Mouse (Mus musculus): Measurements from ENCODE around the gene Dync1i2. TPM values are rescaled to one million over a fixed set of nuclear protein-coding genes. Genes with fewer than 3 reads are reported as not detected.

Gene Dync1i2
- total and polyA plus RNA-seq, 3 experiments, result 22.9 to 74.3 (median 38.6) TPM

DNA sequence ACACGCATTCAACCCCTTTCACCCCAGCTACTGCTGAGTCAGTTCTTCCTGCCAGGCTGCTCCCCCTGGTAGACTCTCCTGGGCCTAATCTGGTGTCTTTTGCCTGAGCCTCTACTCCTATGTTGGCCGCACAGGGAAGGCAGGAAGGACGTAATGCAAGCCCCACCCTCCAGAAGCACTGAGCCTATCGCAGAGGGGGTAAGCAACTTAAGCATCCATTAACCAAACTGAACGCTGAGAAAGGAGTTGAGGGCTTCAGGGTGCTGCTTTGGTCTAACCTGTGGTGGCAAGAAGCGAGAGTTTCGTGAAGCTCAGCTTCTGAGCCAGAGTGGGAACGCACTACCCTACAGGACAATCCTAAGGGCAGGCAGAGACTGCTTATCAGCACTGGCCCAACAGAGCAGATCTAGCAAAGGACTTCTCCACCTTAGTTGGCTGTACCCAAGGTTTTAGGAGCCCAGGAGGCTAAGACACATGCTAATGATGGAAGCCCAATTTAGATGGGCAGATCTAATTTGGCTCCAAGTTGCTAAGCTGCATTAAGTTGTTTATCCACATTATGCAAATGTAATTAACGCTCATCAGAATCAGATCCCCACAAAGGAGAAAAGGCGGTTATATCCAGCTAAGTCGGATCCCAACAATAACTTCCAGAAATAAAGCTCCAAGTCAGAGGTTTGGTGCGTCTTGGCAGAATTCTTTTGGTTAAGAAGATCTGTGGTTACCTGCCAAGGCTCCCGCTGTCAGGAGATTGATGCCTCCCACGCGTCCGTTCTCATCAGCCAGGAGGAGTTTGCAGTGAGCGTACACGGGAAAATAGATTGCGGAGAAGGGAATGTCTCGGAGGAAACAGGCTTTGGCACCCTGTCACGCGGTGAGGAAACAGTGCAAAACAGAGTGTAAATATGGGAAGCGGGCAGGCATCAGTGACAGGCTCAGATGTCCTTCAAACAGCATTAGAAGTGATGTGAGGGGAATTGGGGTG lies 67.6 kb downstream of the Dync1i2 start:
- no peak overlapping the region for H3K27ac ChIP-seq (ENCODE audit: insufficient read depth, low read depth)

GRCm38 (mm10) chr2:71281981-71282380 lies 70.5 kb downstream of the Dync1i2 start:
- Histone ChIP-seq H3K4me3 (replicated peaks in 1 of 3; ENCODE audit: low read depth in 2 of 3, low read length in 2 of 3, poor library complexity in 1 of 3) (peak overlapping the region in 1 of 3 experiments; percentile 32), H3K79me2 (replicated peaks; ENCODE audit: control insufficient read depth, extremely low read depth, insufficient read depth, poor library complexity, severe bottlenecking) (no peaks in the 10 kb centered on the region), H3K9me3 (replicated peaks; ENCODE audit: low read length) (no peaks in the 10 kb centered on the region), H3K4me2 (ENCODE audit: insufficient read depth, low read depth, poor library complexity, severe bottlenecking) (no peak overlapping the region), H3K27me3 (replicated peaks) (no peaks in the 10 kb centered on the region), H3K36me3 (replicated peaks in 1 of 2; ENCODE audit: control insufficient read depth in 1 of 2, insufficient read depth in 1 of 2, low read length in 1 of 2) (peaks cover 53 to 91% of the 10 kb centered on the region in 2 experiments), H3K27ac (ENCODE audit: insufficient read depth, low read depth) (0 out of 2 replicates have a peak overlapping the region, but pooled peaks have one; percentile 11), H3K9ac (ENCODE audit: insufficient read depth, low read depth) (no peak overlapping the region), H3K4me1 (ENCODE audit: control insufficient read depth in 1 of 2, insufficient read depth in 2 of 2) (no peaks in the 10 kb centered on the region)
- no peak for TF ChIP-seq E2F4 (IDR thresholded peaks at IDR 0.05; ENCODE audit: insufficient replicate concordance, low read depth, low read length)
- no peak for TF ChIP-seq TBP (conservative IDR thresholded peaks at IDR 0.05; ENCODE audit: low read depth, low read length)
- TF ChIP-seq UBTF (IDR thresholded peaks at IDR 0.05; ENCODE audit: low read depth, low read length), result no peak
- no peak for TF ChIP-seq PAX5 (IDR thresholded peaks at IDR 0.05; ENCODE audit: low read length)
- no peak for TF ChIP-seq GABPA (IDR thresholded peaks at IDR 0.05; ENCODE audit: insufficient replicate concordance, low read depth, low read length)
- no peak for TF ChIP-seq CHD1 (IDR thresholded peaks at IDR 0.05; ENCODE audit: low read depth, low read length)
- TF ChIP-seq MAX (IDR thresholded peaks at IDR 0.05; ENCODE audit: low read length), result no peak
- no peak for TF ChIP-seq KAT2A (IDR thresholded peaks at IDR 0.05; ENCODE audit: insufficient replicate concordance, low read length)
- no peak for TF ChIP-seq MAZ (IDR thresholded peaks at IDR 0.05; ENCODE audit: low read depth, low read length)
- TF ChIP-seq NRF1 (IDR thresholded peaks at IDR 0.05; ENCODE audit: low read depth, low read length), result no peak
- dilution Hi-C loops (cut with MboI; ENCODE audit: extremely low pct_ligation_motif_present, extremely low pct_unique_long_range_greater_than_20kb, low sequenced_read_pairs) (no loop called here), in situ Hi-C loops (cut with MboI; ENCODE audit: low pct_ligation_motif_present, low pct_unique_long_range_greater_than_20kb, low sequenced_read_pairs) (loop anchor here (25.0 kb wide), 1 partner anchor 255 kb away; the partner anchor contains the start of genes Dlx1 and Dlx2)
- no peak for DNase-seq (ENCODE audit: extremely low read depth)

More for the DNA sequence above, 67.6 kb downstream of the Dync1i2 start:
- DNase-seq (ENCODE audit: extremely low read depth), result no peak
- Histone ChIP-seq H3K27me3 (replicated peaks) (no peaks in the 10 kb centered on the region), H3K9me3 (replicated peaks; ENCODE audit: low read length) (no peaks in the 10 kb centered on the region), H3K9ac (ENCODE audit: insufficient read depth, low read depth) (no peak overlapping the region), H3K4me3 (replicated peaks in 1 of 3; ENCODE audit: low read depth in 2 of 3, low read length in 2 of 3, poor library complexity in 1 of 3) (no peak overlapping the region), H3K79me2 (replicated peaks; ENCODE audit: control insufficient read depth, extremely low read depth, insufficient read depth, poor library complexity, severe bottlenecking) (no peaks in the 10 kb centered on the region), H3K36me3 (replicated peaks in 1 of 2; ENCODE audit: control insufficient read depth in 1 of 2, insufficient read depth in 1 of 2, low read length in 1 of 2) (peaks cover 69 to 95% of the 10 kb centered on the region in 2 experiments), H3K4me2 (ENCODE audit: insufficient read depth, low read depth, poor library complexity, severe bottlenecking) (no peak overlapping the region), H3K4me1 (ENCODE audit: control insufficient read depth in 1 of 2, insufficient read depth in 2 of 2) (no peaks in the 10 kb centered on the region)
- in situ Hi-C loops (cut with MboI; ENCODE audit: low pct_ligation_motif_present, low pct_unique_long_range_greater_than_20kb, low sequenced_read_pairs) (loop anchor here (25.0 kb wide), 1 partner anchor 258 kb away; the partner anchor contains the start of genes Dlx1 and Dlx2), dilution Hi-C loops (cut with MboI; ENCODE audit: extremely low pct_ligation_motif_present, extremely low pct_unique_long_range_greater_than_20kb, low sequenced_read_pairs) (no loop called here)
- TF ChIP-seq EP300 (IDR thresholded peaks at IDR 0.05; ENCODE audit: low read length) (no peak), CTCF (conservative IDR thresholded peaks at IDR 0.05 in 1 of 2, IDR thresholded peaks at IDR 0.05 in 1 of 2; ENCODE audit: low read depth in 2 of 2, low read length in 2 of 2) (no peak), IRF4 (IDR thresholded peaks at IDR 0.05; ENCODE audit: low read depth, low read length) (no peak), E2F4 (IDR thresholded peaks at IDR 0.05; ENCODE audit: insufficient replicate concordance, low read depth, low read length) (no peak), BHLHE40 (IDR thresholded peaks at IDR 0.05; ENCODE audit: low read depth, low read length) (no peak), TBP (conservative IDR thresholded peaks at IDR 0.05; ENCODE audit: low read depth, low read length) (no peak), ZNF384 (IDR thresholded peaks at IDR 0.05; ENCODE audit: low read depth, low read length) (no peak), POLR2A (IDR thresholded peaks at IDR 0.05; ENCODE audit: low read depth, low read length) (no peak), MAZ (IDR thresholded peaks at IDR 0.05; ENCODE audit: low read depth, low read length) (no peak), NELFE (IDR thresholded peaks at IDR 0.05; ENCODE audit: low read depth, low read length) (no peak), UBTF (IDR thresholded peaks at IDR 0.05; ENCODE audit: low read depth, low read length) (no peak), USF2 (conservative IDR thresholded peaks at IDR 0.05; ENCODE audit: low read depth, low read length) (no peak), RCOR1 (conservative IDR thresholded peaks at IDR 0.05; ENCODE audit: low read depth, low read length) (no peak), MXI1 (IDR thresholded peaks at IDR 0.05; ENCODE audit: low read depth, low read length) (no peak), MYC (IDR thresholded peaks at IDR 0.05; ENCODE audit: low read depth, low read length) (no peak), HCFC1 (IDR thresholded peaks at IDR 0.05; ENCODE audit: low read depth, low read length) (no peak), CHD2 (IDR thresholded peaks at IDR 0.05; ENCODE audit: low read length) (no peak), RAD21 (IDR thresholded peaks at IDR 0.05; ENCODE audit: low read depth, low read length) (no peak), SMC3 (IDR thresholded peaks at IDR 0.05; ENCODE audit: low read depth, low read length) (no peak)
